Mouse (Mus musculus): ENCODE data around the gene Caln1.

DNA sequence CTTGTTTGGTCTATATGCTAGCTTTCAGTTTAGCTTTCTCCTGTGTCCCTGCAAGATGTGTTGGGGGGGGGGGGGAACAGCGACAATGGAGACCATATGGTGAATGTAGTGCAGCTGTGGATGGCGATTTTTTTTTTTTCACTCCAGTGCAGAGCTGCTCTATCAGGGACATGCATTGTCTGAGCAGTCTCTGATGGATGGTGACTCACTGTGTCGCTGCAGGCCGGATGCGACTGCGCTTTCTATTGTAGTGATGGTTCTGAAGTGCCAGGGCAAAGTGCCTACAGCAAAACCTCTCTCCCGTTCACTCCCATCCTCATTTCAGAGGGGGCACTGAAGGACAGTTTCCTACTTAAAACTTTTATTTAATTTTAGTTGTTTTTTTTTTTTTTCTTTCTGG is 250.8 kb downstream of the Caln1 start:
- TF ChIP-seq HCFC1 (IDR thresholded peaks at IDR 0.05; ENCODE audit: borderline replicate concordance, insufficient read depth, low read length) (no peak), MAFK (IDR thresholded peaks at IDR 0.05; ENCODE audit: insufficient read depth, low read depth, low read length) (no peak)
